Mouse (Mus musculus) cortical plate, adult 2 months (tissue): ENCODE data around the gene Gm42791.

ENCODE experiments used
- CTCF ChIP-seq: fragments of 200-500 bp; IDR thresholded peaks from 2 replicates; pipeline ENCODE4 v1.5.1; 2011; ENCODE audit warnings: mild to moderate bottlenecking, control low read depth, low read length; ENCODE audit not compliant: insufficient read depth; ENCODE audit errors: extremely low read depth
- POLR2A ChIP-seq: fragments of 200-500 bp; IDR thresholded peaks from 2 replicates; pipeline ENCODE4 v1.6.1; 2011; ENCODE audit warnings: mild to moderate bottlenecking, low read length, control low read depth; ENCODE audit not compliant: insufficient read depth; ENCODE audit errors: extremely low read depth

GRCm38 (mm10) chr5:148958355-148958754, 36.6 kb downstream of the Gm42791 start:
- TF ChIP-seq POLR2A (no peak), CTCF (peak; percentile 36)
